Mouse (Mus musculus) central nervous system, embryonic 18 days (tissue): ENCODE results near the gene Cog3. TPM values are rescaled to one million over a fixed set of nuclear protein-coding genes. Genes with fewer than 3 reads are reported as not detected.

Experiments used
- polyA plus RNA-seq: library from polyadenylated mRNA; depleted of rRNA; stranded (reverse); fragments of >200 nt; gene quantifications from 2 replicates; pipeline ENCODE4 v1.2.3, GENCODE M21; 2012; rRNA removed

Gene Cog3
- polyA plus RNA-seq, result 25.7 and 27.2 TPM in 2 replicates

DNA sequence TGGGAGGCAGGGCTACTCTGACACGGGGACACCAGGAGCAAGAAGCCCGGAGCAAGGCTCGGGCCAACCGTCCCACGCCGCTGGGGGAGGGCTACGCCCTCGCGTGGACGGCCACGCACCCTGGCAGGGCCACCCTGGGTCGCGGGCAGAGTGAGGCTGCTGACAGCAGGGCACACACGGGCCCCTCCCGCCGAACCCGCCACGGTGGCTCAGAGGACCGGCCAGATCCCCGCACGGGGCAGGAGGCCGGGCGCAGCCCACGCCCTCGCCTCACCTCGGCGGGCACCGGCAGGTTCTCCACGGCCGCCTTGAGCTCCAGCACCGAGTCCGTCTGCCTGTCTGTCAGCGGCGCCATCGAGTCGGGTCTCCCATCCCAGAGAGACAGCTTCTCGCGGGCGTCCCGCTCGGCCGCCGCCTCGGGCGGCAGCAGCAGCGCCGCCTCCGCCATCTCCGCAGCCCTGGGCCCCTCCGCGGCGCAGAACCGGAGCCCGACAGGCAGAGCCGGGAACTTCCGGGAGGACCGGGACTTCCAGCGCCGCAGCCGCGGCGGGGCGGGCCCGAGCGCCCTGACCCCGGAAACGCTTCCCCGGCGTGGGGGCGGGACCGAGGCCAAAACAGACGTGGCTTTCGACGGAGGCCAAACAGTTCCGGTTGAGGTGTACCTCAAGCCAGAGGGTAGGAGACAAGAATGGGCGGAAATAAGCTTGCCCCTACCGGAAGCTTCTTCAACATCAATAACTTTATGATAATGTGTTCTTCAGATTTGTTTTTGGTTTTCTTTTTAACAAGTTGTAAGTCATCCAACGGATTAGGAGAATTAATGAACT, at the start of gene Cog3:
Gene Cog3 (minus strand): TSS at position 527 of the 827 bp plus-strand sequence.

DNA sequence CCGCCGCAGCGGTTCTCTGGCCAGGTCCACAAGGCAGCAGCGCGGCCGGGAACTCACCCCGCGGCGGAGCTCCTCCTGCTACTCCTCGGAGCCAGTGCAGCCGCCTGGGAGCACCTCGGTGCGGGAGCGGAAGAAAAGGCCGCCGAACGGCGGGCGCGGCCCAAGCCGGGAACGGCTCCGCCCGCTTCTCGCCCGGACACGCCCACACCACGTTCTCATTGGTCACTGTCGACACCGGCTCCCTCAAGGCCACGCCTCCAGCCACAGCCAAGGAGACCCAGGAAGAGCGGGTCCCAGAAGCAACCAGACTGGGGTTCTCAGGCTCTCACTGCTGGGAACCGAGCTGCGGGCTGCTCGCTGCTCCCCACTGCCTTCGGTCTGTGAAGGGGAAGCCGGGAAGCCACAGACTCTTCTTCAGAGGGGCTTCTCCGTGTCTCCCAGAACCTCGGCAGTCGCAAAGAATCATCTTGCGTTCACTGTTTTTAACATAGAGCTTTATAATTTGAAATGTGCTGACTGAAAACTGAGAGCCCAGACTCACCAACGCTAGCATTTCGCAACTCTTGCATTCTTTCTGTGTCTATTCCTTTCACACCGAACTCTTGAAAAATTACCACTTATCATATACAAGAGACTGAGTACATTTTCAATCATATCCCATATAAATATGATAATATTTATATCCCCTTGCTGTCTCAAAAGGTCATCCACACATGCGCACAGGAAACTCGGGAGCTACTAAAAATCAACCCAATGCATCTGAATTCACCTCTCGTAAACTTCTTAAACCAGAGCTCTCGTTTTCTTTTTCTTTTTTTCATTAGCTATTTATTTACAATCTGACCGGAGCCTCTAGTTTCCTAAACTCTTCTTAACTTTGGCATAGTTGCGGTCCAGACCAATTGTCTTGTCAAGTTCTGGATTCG, 32.8 kb upstream of the Cog3 start, which contains the start of gene Slc25a30:
Gene Slc25a30 (minus strand): TSS at position 170 of the 926 bp plus-strand sequence.

Other genes with a start within 250 kb of the Cog3 start
- not detected in 2 replicates for gene Spert, start 161.4 kb downstream of the Cog3 start, polyA plus RNA-seq
- gene Erich6b, start 112.3 kb downstream of the Cog3 start, polyA plus RNA-seq, result not detected in 2 replicates
- 14.0 and 15.6 TPM in 2 replicates for gene Slc25a30, start 32.5 kb upstream of the Cog3 start, polyA plus RNA-seq
- gene Tpt1, start 90.6 kb upstream of the Cog3 start, polyA plus RNA-seq, result 1,677 and 1,692 TPM in 2 replicates
- 9.4 and 9.5 TPM in 2 replicates for gene Kctd4, start 200.5 kb upstream of the Cog3 start, polyA plus RNA-seq